Mouse (Mus musculus) erythroblast, embryonic 14.5 days (primary cell): ENCODE results near the gene Kif26b.

Source experiments
- GATA1 ChIP-seq: IDR thresholded peaks from 2 replicates; pipeline ENCODE4 v1.6.1; 2012; ENCODE audit warnings: low read length, inconsistent platforms, mixed read lengths
- TAL1 ChIP-seq: IDR thresholded peaks from 3 replicates; pipeline ENCODE4 v1.6.1; 2012; ENCODE audit warnings: low read length, inconsistent platforms, mixed read lengths

- TF ChIP-seq GATA1 (no peak), TAL1 (no peak)
These were observed 432.7 kb downstream of the Kif26b start for GRCm38 (mm10) chr1:178961661-178962060.
